Mouse (Mus musculus) adrenal gland, adult 8-10 months (tissue): ENCODE measurements around the gene Slc44a4. TPM values are rescaled to one million over a fixed set of nuclear protein-coding genes. Genes with fewer than 3 reads are reported as not detected.
"Not testable (repeated sequence)": the region's sequence is repeated elsewhere in the genome, so short reads cannot be mapped to it uniquely, and the experiment has no call there.

Experiments
- DNase-seq: peaks from one replicate; pipeline ENCODE4 v3.0.0; 2022
- total RNA-seq, 4 experiments: library from RNA; stranded (reverse); gene quantifications; 2 replicates each; pipeline ENCODE4 v1.2.4; 2022

Slc44a4 gene
- total RNA-seq, 4 experiments from 2014 or later: 0.73 to 1.8 (median 1.1) TPM

DNA sequence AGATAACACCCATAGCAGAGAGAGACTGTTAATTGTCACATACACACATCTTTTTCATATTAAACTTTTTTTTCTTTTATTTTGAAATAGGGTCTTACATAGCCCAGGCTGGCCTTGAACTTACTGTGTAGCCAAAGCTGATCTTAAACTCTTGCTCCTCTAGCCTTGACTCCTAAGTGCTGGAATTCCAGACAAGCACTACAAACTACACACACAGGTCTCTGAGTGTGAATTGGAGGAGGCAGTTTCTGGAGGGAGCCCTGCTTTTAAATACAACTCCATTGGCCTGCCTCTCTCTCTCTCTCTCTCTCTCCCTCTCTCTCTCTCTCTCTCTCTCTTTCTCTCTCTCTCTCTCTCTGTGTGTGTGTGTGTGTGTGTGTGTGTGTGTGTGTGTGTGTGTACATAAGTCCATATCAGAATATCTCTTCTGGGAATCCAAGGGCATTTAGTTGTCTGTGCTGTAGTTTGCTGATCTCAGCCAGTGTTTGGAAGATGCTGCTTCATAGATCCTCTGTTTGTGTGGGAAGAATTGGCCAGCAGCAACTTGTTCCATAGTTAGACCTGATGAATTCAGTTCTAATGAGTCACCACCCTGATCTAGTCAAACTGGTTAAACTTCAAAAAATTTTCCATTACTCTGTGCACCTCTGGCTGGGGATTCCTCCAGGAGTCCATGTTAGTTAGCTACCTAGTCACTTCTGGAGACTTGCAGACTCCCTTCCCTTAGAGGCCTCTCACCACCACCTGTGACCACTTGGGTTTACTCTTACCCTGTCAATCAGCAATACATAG lies 46.6 kb downstream of the Slc44a4 start:
- DNase-seq: no peak

DNA sequence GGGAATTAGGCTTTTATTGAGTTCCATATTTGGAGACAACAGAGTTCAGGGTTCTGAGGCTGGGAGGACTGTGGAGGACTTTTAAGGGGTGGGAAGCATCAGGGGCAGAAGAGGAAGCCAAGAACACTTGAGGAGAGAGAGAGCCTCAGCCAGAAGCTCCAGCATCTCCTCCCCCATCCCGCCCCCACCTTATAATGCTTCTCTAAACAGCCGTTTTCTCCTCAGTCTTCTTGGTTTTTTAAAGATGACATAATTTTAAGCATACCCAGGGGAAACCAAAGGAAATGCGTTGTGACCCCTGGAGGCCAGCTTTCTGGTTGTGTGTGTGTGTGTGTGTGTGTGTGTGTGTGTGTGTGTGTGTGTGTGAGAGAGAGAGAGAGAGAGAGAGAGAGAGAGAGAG lies 47.9 kb downstream of the Slc44a4 start:
- no peak for DNase-seq

DNA sequence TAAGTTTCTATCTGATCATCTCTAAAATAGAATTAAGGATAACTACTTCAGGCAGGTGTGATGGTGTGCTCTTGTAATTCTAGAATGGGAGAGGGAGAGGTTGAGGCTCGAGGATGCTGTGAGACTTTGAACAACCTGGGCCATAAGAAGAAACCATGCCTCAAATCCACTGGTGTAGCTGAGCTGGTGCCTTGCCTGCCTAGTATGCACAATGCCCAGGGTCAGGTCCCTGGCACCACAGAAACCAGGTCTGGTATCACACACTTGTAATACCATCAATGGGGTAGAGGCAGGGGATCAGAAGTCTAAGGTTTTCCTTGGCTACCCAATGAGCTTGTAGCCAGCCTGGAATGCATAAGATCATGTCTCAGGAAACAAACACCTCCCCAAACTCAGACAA lies 48.6 kb downstream of the Slc44a4 start:
- DNase-seq: no peak

DNA sequence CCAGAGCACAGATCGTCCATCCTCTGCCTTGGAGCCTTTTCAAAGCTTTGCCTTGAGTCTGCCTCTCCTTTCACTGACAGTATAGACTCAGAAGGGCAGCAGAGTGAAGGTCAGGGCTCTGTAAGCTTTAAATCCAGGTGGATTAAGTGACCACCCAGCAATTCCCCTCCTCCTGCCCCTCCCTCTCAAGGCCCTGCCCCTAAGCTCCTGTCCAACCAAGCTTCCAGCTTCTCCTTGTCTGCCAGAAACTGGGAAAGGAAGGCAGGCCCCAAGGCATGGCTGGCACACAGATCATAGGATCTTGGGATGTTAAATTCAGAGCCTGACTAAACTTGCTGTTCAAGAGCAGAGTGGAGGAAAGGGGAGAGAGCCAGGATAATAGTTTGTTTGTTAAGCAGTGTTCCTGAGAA lies 50.4 kb downstream of the Slc44a4 start:
- no peak for DNase-seq

DNA sequence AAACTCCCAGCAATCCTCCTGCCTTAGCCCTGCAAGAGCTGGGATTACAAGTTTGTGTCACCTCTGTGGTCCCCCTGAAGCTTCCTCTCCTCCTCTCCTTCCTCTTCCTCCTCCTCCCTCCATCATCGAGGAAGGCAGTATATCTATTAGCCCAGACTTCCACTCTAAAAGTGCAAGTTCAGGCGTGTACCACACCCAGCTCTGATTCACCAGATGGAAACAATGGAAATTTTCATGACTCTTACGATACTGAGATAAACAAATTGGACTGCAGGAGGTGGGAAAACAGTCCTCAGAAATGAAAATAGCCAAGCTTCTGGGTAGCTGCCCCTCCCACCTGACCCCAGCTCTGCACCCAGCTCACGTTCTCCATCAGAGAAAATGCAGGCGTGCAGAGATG lies 51.4 kb downstream of the Slc44a4 start:
- DNase-seq: no peak

DNA sequence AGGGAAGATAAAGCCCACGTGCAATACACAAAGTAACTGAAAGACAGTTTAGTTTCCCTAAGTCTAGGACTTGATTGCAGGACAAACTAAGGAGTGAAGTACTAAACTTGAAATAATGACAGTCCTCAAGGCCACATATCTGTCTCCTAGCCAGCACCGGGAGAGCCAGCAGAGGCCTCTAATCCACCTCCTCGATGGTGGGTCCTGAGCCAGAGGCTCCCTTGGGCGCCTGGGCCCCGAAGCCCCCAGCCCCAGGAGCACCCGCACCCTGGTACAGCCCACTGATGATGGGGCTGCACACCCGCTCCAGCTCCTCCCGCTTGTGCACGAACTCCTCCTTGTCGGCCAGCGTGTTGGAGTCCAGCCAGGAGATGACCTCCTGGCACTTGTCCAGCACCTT lies 55.6 kb downstream of the Slc44a4 start, which contains the start of gene Gm20481:
Gene Gm20481, plus strand, starts transcription at position 91 of the 400 bp plus-strand sequence.
- not testable (repeated sequence) for DNase-seq

DNA sequence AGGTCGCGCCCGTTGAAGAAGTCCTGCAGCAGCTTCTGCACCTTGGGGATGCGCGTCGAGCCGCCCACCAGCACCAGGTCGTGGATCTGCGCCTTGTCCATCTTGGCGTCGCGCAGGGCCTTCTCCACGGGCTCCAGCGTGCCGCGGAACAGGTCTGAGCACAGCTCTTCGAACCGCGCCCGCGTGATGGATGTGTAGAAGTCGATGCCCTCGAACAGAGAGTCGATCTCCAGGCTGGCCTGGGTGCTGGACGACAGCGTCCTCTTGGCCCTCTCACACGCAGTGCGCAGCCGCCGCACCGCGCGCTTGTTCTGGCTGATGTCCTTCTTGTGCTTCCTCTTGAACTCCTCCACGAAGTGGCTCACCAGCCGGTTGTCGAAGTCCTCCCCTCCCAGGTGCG lies 56.6 kb downstream of the Slc44a4 start:
- not testable (repeated sequence) for DNase-seq

DNA sequence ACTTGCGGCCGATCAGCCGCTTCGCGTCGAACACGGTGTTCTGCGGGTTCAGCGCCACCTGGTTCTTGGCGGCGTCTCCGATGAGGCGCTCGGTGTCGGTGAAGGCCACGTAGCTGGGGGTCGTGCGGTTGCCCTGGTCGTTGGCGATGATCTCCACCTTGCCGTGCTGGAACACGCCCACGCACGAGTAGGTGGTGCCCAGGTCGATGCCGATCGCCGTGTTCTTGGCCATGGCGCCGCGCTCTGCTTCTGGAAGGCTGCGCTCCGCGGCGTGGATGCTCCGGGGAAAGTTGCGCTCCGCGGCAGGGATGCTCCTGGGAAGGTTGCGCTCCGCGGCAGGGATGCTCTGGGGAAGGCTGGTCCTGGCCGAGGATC lies 57.4 kb downstream of the Slc44a4 start:
- DNase-seq: not testable (repeated sequence)

DNA sequence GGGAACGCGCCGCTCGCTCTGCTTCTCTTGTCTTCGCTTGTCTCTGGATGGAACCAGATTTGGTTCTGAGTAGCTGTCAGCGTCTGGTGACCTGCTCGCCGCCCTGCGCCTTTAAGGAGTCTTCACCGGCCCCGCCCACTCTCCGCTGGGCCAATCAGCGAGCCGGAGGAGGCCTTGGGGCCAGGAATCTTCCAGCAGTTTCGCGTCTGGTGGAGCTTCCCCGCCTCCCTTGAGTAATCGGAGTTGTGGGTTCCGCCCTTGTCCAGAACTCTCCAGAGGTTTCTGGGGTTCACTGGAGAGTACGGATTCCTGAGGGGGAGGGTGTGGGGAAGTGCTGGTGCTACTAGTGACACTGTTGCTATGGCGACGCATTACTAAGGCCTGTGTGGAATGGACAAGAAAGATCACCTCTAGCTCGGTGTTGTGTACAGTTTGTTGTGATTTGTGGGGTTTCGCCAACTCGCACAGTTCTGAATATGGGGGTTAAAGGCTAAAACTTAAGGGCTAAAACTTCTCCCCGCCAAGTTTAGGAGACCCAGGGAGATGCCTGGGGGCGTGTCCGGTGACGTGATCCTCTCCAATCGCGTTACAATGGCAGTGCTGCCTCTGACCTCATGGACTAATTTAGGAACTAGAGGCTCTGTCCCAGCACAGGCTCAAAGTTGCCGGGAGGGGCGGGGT lies 57.9 kb downstream of the Slc44a4 start, which contains the start of the genes Hspa1a and Hspa1l:
Gene Hspa1a, minus strand, starts transcription at position 88 of the 681 bp plus-strand sequence.
Gene Hspa1l, plus strand, starts transcription at position 635 of the 681 bp plus-strand sequence.
- DNase-seq: peak; percentile 90

DNA sequence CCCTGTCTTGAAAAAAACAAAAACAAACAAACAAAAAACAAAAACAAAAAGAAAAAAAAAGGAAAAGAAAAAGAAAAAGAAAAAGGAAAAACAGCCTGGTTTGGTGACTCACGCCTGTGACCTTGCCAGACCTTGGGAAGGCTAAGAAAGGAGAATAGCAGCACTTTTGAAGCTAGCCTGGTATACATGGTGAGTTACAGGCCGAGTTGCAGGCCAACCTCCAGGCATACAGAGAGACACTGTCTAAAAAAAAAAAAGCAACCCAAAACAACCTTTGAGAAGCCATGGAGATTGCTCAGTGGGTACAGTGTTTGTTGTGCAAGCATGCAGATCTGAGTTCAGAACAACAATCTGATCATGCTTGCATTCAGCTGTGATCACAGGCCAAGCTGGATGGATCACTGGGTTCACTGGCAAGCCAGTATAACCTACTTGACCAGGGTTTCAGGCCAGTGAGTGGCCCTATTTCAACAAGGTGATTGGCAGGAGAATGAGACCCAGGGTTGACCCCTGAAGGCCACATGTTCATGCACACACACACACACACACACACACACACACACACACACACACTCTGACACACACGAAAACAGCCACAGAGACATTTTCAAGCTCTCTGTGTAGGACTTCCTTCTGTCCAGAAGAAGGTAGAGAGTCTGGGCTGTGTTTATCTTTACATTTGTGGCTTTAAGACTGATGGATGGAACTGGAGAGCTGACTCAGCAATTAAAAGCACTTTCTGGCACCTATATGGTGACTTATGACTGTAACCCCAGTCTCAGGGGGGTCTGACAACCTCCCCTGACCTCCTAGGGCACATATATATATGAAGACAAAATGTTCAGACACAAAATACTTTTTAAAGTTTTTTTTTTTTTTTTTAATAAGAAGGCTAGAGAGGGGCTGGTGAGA lies 61.6 kb downstream of the Slc44a4 start:
- no peak for DNase-seq

DNA sequence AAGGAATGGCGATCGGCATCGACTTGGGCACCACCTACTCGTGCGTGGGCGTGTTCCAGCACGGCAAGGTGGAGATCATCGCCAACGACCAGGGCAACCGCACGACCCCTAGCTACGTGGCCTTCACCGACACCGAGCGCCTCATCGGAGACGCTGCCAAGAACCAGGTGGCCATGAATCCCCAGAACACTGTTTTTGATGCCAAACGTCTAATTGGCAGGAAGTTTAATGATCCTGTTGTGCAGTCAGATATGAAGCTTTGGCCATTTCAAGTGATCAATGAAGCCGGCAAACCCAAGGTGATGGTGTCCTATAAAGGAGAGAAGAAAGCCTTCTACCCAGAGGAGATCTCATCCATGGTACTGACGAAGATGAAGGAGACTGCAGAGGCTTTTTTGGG lies 62.7 kb downstream of the Slc44a4 start:
- DNase-seq: no peak

DNA sequence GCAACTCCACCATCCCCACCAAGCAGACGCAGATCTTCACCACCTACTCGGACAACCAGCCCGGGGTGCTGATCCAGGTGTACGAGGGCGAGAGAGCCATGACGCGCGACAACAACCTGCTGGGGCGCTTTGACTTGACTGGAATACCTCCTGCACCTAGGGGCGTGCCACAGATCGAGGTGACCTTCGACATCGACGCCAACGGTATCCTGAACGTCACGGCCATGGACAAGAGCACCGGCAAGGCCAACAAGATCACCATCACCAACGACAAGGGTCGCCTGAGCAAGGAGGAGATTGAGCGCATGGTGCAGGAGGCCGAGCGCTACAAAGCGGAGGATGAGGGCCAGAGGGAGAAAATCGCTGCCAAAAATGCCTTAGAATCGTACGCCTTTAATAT lies 64.0 kb downstream of the Slc44a4 start:
- no peak for DNase-seq

DNA sequence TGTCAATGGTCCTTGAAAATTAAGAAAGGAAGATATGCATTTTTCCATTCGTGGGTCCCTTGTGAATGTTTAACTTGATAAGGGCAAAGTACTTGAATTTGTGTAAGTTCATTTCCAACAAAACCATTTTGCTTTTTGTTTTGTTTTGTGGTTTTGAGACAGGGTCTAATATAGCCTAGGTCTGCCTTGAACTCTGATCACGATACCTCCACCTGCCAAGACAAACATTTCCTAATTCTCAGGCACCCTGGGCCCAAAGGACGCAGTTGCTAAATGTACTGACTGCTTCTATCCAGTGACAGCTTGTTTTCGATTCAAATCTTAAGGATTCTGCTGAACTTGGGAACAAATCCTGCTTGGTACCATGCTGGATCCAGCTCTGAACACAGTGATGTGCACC lies 65.4 kb downstream of the Slc44a4 start:
- DNase-seq: no peak

Other genes starting within 250 kb of the Slc44a4 start
- 10 to 100 TPM; 27.6 to 54.1 (median 41.4) TPM for gene Tnxb, start 243.9 kb upstream of the Slc44a4 start, total RNA-seq
- gene C4b, start 170.6 kb upstream of the Slc44a4 start, total RNA-seq: 100 to 1,000 TPM; 116 to 180 (median 142) TPM
- over 10,000 TPM in 2 of 4 experiments, 1,000 to 10,000 TPM in 2; 6,868 to 18,233 (median 12,184) TPM for gene Cyp21a1, start 109.9 kb upstream of the Slc44a4 start, total RNA-seq
- 10 to 100 TPM; 43.2 to 75.9 (median 64.6) TPM for gene Stk19, start 77.5 kb upstream of the Slc44a4 start, total RNA-seq
- 10 to 100 TPM; 48.2 to 76.5 (median 67.0) TPM for gene Dxo, start 77.4 kb upstream of the Slc44a4 start, total RNA-seq
- 10 to 100 TPM; 67.2 to 85.0 (median 83.5) TPM for gene Skiv2l, start 64.3 kb upstream of the Slc44a4 start, total RNA-seq
- 10 to 100 TPM; 41.7 to 59.8 (median 53.8) TPM for gene Nelfe, start 64.1 kb upstream of the Slc44a4 start, total RNA-seq
- 10 to 100 TPM in 3 of 4 experiments, 1 to 10 TPM in 1; 9.5 to 29.5 (median 17.1) TPM for gene Cfb, start 51.9 kb upstream of the Slc44a4 start, total RNA-seq
- gene Zbtb12, start 35.0 kb upstream of the Slc44a4 start, total RNA-seq: 10 to 100 TPM; 15.0 to 21.0 (median 18.0) TPM
- gene Gm20547, start 32.4 kb upstream of the Slc44a4 start, total RNA-seq: under 1 TPM in 1 of 4 experiments, not detected in 3; 0.89 TPM
- gene C2, start 16.2 kb upstream of the Slc44a4 start, total RNA-seq: 100 to 1,000 TPM in 3 of 4 experiments, 10 to 100 TPM in 1; 86.8 to 164 (median 129) TPM
- 100 to 1,000 TPM; 148 to 179 (median 173) TPM for gene Ehmt2, start 16.0 kb upstream of the Slc44a4 start, total RNA-seq
- gene Neu1, start 16.8 kb downstream of the Slc44a4 start, total RNA-seq: 10 to 100 TPM; 27.3 to 39.4 (median 28.1) TPM
- 100 to 1,000 TPM in 1 of 4 experiments, 10 to 100 TPM in 3; 24.5 to 115 (median 36.0) TPM for gene Hspa1b, start 44.8 kb downstream of the Slc44a4 start, total RNA-seq
- gene Gm20481, start 55.4 kb downstream of the Slc44a4 start, total RNA-seq: under 1 TPM in 1 of 4 experiments, not detected in 3; 0.73 TPM
- gene Hspa1a, start 57.7 kb downstream of the Slc44a4 start, total RNA-seq: 10 to 100 TPM; 11.9 to 35.8 (median 14.4) TPM
- gene Hspa1l, start 58.2 kb downstream of the Slc44a4 start, total RNA-seq: under 1 TPM; 0.14 to 0.25 (median 0.17) TPM
- 10 to 100 TPM; 28.2 to 35.4 (median 30.1) TPM for gene Lsm2, start 67.4 kb downstream of the Slc44a4 start, total RNA-seq
- 10 to 100 TPM; 57.9 to 76.0 (median 67.7) TPM for gene Vars, start 86.5 kb downstream of the Slc44a4 start, total RNA-seq
- gene Vwa7, start 102.1 kb downstream of the Slc44a4 start, total RNA-seq: 1 to 10 TPM in 2 of 4 experiments, under 1 TPM in 2; 0.75 to 1.8 (median 1.2) TPM
- gene Sapcd1, start 113.5 kb downstream of the Slc44a4 start, total RNA-seq: 1 to 10 TPM in 2 of 4 experiments, under 1 TPM in 2; 0.91 to 2.8 (median 0.99) TPM
- gene Msh5, start 132.3 kb downstream of the Slc44a4 start, total RNA-seq: 1 to 10 TPM in 3 of 4 experiments, under 1 TPM in 1; 0.73 to 4.0 (median 2.2) TPM
- 100 to 1,000 TPM in 2 of 4 experiments, 10 to 100 TPM in 2; 83.2 to 134 (median 113) TPM for gene Clic1, start 135.5 kb downstream of the Slc44a4 start, total RNA-seq
- gene Ddah2, start 144.6 kb downstream of the Slc44a4 start, total RNA-seq: 10 to 100 TPM; 12.4 to 29.5 (median 21.6) TPM
- gene Ly6g6c, start 150.9 kb downstream of the Slc44a4 start, total RNA-seq: not detected
- gene Mpig6b, start 151.7 kb downstream of the Slc44a4 start, total RNA-seq: not detected
- not detected for gene Ly6g6e, start 162.4 kb downstream of the Slc44a4 start, total RNA-seq
- under 1 TPM in 2 of 4 experiments, not detected in 2; 0.46 to 0.68 TPM for gene Ly6g6d, start 163.6 kb downstream of the Slc44a4 start, total RNA-seq
- not detected for gene Ly6g6f, start 171.1 kb downstream of the Slc44a4 start, total RNA-seq
- gene Abhd16a, start 174.8 kb downstream of the Slc44a4 start, total RNA-seq: 100 to 1,000 TPM in 2 of 4 experiments, 10 to 100 TPM in 2; 79.4 to 124 (median 103) TPM
- not detected for gene Ly6g5c, start 193.8 kb downstream of the Slc44a4 start, total RNA-seq
- under 1 TPM in 3 of 4 experiments, not detected in 1; 0.38 to 0.91 (median 0.40) TPM for gene Ly6g5b, start 201.0 kb downstream of the Slc44a4 start, total RNA-seq
- gene Gpank1, start 207.0 kb downstream of the Slc44a4 start, total RNA-seq: 10 to 100 TPM; 12.6 to 17.9 (median 14.5) TPM
- 100 to 1,000 TPM; 196 to 224 (median 222) TPM for gene Csnk2b, start 207.6 kb downstream of the Slc44a4 start, total RNA-seq
- 10 to 100 TPM; 29.3 to 41.2 (median 39.6) TPM for gene D17H6S53E, start 211.9 kb downstream of the Slc44a4 start, total RNA-seq
- gene Apom, start 217.6 kb downstream of the Slc44a4 start, total RNA-seq: under 1 TPM in 2 of 4 experiments, not detected in 2; 0.28 to 0.32 TPM
- gene Bag6, start 220.7 kb downstream of the Slc44a4 start, total RNA-seq: 100 to 1,000 TPM; 354 to 477 (median 417) TPM